Mouse (Mus musculus): ENCODE measurements around the gene Fance. TPM values are rescaled to one million over a fixed set of nuclear protein-coding genes. Genes with fewer than 3 reads are reported as not detected.
A peak's percentile ranks its signal among the peaks of the same experiment; 100 is the strongest.

Gene Fance
- polyA plus RNA-seq, 1 experiment from 2014 or later: 34.0 TPM

DNA sequence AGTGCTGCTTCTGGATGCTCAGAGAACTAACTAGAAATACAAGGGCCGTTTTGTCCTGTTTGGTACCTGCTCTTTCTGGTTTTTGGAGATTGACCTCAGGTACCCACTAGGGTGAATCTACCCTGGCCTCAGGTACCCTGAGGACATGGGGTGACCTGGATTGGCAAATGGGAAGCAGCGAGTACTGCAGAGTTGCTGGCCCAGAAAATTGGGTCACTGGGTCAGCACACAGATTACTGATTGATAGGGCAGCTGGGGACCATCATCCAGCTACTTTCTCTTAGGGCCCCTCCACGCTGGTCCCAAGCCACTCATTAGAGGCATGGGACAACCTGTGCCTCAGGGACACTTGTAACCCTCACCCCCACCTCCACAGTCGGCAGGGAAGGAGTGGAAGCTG lies 34.1 kb upstream of the Fance start:
- peak; percentile 40 for ATAC-seq (ENCODE audit: low FRiP score, low TSS enrichment)
- peak overlapping the region; percentile 73 for H3K27ac ChIP-seq (ENCODE audit: low read length)
- WGBS: 23% methylated on average over 4 of the region's 4 CpGs
- H3K27me3 ChIP-seq (ENCODE audit: insufficient read depth, low read length): no peaks in the 10 kb centered on the region
- no peak overlapping the region for H3K4me3 ChIP-seq (ENCODE audit: low read length)
- no peaks in the 10 kb centered on the region for H3K9me3 ChIP-seq (ENCODE audit: low read length)
- no peak overlapping the region for H3K4me2 ChIP-seq (replicated peaks; ENCODE audit: low read depth, low read length)
- H3K4me1 ChIP-seq (ENCODE audit: insufficient read depth, low read length): peaks cover 57% of the 10 kb centered on the region
- no peaks in the 10 kb centered on the region for H3K36me3 ChIP-seq (ENCODE audit: insufficient read depth, low read length)
- 0 out of 2 replicates have a peak overlapping the region, but pooled peaks have one; percentile 9 for H3K9ac ChIP-seq (replicated peaks; ENCODE audit: low read length)

DNA sequence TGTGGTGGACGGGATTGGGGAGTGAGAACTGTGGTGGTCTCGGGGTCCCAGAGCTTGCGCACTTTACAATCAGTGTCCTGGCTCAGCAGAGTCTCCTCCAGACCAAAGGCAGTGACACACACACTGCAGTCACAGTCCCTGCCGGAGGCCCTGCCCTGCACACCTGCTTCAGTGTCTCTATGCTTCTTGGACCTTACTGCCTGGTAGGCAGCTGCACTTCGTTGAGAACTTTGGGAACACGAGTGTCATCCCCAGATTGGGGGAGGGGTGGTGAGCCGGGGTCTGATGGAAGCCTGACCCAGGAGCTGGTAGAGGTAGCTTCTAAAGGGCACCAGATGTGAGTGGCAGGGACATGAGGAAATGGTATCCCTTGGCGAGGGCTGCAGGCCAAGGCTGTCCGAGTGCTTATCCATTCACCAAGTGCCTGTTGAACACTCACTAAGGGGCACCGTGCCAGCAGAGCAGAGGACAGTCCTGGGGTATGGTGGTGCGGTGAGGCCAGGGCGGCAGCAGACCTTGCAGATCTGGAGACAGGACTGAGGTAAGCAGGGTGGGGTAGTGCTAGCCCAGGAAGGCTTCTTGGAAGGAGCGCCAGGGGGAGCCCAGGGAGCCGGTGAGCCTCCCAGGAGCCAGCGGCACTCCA lies 33.4 kb upstream of the Fance start:
- Histone ChIP-seq H3K9ac (replicated peaks; ENCODE audit: low read length) (peak overlapping the region; percentile 23; the same call in 1 of the 2 replicates), H3K4me1 (ENCODE audit: insufficient read depth, low read length) (peaks cover 64% of the 10 kb centered on the region), H3K27me3 (ENCODE audit: insufficient read depth, low read length) (no peaks in the 10 kb centered on the region), H3K36me3 (ENCODE audit: insufficient read depth, low read length) (no peaks in the 10 kb centered on the region), H3K4me3 (ENCODE audit: low read length) (no peak overlapping the region), H3K27ac (ENCODE audit: low read length) (peak overlapping the region; percentile 73), H3K9me3 (ENCODE audit: low read length) (no peaks in the 10 kb centered on the region), H3K4me2 (replicated peaks; ENCODE audit: low read depth, low read length) (no peak overlapping the region)
- peak; percentile 49; the same call in 1 of the 2 replicates for ATAC-seq (ENCODE audit: low FRiP score, low TSS enrichment)
- WGBS: 59% methylated on average over 15 of the region's 15 CpGs

DNA sequence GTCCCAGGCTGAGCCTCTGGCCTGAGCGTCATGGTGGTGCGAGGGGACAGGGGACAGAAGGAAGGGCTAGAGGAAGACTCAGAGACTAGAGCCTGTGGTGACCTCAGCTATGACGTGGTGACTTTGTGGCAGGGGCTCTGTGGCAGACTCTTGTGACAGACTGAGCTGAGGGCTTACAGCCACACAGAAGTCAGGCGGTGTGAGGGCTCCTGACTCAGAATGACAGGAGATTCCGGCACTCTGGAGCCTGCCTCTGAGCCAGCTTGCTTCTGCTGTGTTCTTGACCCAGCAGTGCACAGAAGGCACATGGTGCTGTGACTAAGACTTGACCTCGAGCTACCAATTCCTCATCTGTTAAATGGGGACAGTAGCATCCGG lies 32.9 kb upstream of the Fance start:
- Histone ChIP-seq H3K36me3 (ENCODE audit: insufficient read depth, low read length) (no peaks in the 10 kb centered on the region), H3K27ac (ENCODE audit: low read length) (peak overlapping the region; percentile 73; the same call in 1 of the 2 replicates), H3K9me3 (ENCODE audit: low read length) (no peaks in the 10 kb centered on the region), H3K27me3 (ENCODE audit: insufficient read depth, low read length) (no peaks in the 10 kb centered on the region), H3K4me2 (replicated peaks; ENCODE audit: low read depth, low read length) (no peak overlapping the region), H3K4me3 (ENCODE audit: low read length) (no peak overlapping the region), H3K9ac (replicated peaks; ENCODE audit: low read length) (peak overlapping the region; percentile 36; the same call in 1 of the 2 replicates), H3K4me1 (ENCODE audit: insufficient read depth, low read length) (peaks cover 69% of the 10 kb centered on the region)
- ATAC-seq (ENCODE audit: low FRiP score, low TSS enrichment): no peak
- WGBS: 65% methylated on average over 7 of the region's 7 CpGs

DNA sequence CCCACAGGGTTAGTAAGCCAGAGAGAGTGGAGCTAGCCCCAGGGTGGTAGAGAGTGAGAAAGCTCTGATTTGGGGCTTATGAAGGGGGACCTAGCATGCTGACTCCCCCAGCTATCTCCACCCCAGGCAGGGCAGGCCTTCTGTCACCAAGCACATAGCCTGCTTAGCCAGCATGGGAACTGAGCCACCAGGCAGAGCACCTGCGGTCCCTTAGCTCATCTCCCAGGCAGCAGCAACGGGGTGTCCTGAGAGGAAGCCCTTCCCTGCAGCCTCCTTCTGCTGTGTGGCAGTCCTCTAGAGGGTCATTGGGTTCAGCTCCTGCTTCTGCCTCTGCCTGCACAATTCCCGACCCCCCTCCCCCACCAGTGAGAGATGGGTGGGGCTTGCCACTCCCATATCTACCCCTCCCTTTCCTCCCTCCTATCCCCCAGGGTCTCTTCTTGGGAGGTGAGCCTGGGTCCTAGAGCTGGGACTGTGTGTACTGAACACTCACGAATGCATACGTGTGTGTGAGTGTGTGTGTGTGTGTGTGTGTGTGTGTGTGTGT lies 32.4 kb upstream of the Fance start:
- 21% methylated on average over 5 of the region's 5 CpGs for WGBS
- Histone ChIP-seq H3K9me3 (ENCODE audit: low read length) (no peaks in the 10 kb centered on the region), H3K36me3 (ENCODE audit: insufficient read depth, low read length) (no peaks in the 10 kb centered on the region), H3K4me1 (ENCODE audit: insufficient read depth, low read length) (peaks cover 74% of the 10 kb centered on the region), H3K4me2 (replicated peaks; ENCODE audit: low read depth, low read length) (no peak overlapping the region), H3K27me3 (ENCODE audit: insufficient read depth, low read length) (no peaks in the 10 kb centered on the region), H3K27ac (ENCODE audit: low read length) (peak overlapping the region; percentile 26; the same call in 1 of the 2 replicates), H3K9ac (replicated peaks; ENCODE audit: low read length) (peak overlapping the region; percentile 36), H3K4me3 (ENCODE audit: low read length) (no peak overlapping the region)
- ATAC-seq (ENCODE audit: low FRiP score, low TSS enrichment): 0 out of 2 replicates have a peak, but pooled peaks have one; percentile 34

DNA sequence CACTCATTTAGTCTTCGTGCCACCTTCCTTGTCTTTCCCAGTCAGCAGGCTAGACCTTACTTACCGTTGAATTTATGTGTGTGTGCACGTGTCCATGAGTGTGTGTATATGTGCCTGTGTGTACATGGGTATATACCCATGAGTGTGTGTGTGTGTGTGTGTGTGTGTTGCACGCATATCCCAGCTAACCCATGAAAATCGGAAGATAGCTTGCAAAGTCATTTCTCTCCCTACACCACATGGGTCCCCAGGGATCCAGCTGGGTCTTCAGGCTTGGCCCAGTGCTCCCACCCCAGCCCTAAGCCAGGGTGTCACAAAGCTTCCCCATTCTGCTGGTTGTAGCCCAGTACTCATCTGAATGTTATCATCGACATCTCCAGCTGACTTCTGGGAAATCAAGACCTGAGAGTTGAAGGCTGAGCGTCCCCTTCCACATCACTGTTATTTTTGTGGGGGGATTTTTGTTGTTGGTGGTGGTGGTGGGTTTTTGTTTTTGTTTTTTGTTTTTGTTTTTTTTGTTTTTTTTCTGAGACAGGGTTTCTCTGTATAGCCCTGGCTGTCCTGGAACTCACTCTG lies 31.4 kb upstream of the Fance start:
- Histone ChIP-seq H3K36me3 (ENCODE audit: insufficient read depth, low read length) (no peaks in the 10 kb centered on the region), H3K9me3 (ENCODE audit: low read length) (no peaks in the 10 kb centered on the region), H3K4me1 (ENCODE audit: insufficient read depth, low read length) (peaks cover 84% of the 10 kb centered on the region), H3K4me2 (replicated peaks; ENCODE audit: low read depth, low read length) (no peak overlapping the region), H3K27me3 (ENCODE audit: insufficient read depth, low read length) (no peaks in the 10 kb centered on the region), H3K9ac (replicated peaks; ENCODE audit: low read length) (peak overlapping the region; percentile 31; the same call in 1 of the 2 replicates), H3K27ac (ENCODE audit: low read length) (no peak overlapping the region), H3K4me3 (ENCODE audit: low read length) (no peak overlapping the region)
- ATAC-seq (ENCODE audit: low FRiP score, low TSS enrichment): no peak
- WGBS: 87% methylated on average over 7 of the region's 7 CpGs

DNA sequence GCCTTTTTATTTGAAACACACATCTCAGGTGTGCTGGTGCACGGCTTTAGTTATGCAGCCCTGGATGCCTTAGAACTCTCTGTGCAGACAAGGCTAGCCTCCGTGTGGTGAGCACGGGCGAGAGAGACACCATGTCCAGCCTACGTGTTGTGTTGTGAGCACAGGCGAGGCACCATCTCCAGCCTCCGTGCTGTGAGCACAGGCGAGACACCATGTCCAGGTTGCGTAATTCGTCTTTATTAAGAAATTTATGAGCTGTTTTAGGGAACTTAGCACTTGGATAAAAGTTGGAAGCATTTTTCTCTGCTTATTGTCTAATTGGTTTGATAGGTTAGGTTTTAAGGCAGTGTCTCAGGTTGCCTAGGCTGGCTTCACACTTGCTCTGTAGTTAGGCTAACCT lies 30.1 kb upstream of the Fance start:
- ATAC-seq (ENCODE audit: low FRiP score, low TSS enrichment): no peak
- Histone ChIP-seq H3K4me3 (ENCODE audit: low read length) (no peak overlapping the region), H3K9me3 (ENCODE audit: low read length) (no peaks in the 10 kb centered on the region), H3K27ac (ENCODE audit: low read length) (no peak overlapping the region), H3K36me3 (ENCODE audit: insufficient read depth, low read length) (no peaks in the 10 kb centered on the region), H3K4me1 (ENCODE audit: insufficient read depth, low read length) (peaks cover 87% of the 10 kb centered on the region), H3K4me2 (replicated peaks; ENCODE audit: low read depth, low read length) (no peak overlapping the region), H3K27me3 (ENCODE audit: insufficient read depth, low read length) (no peaks in the 10 kb centered on the region), H3K9ac (replicated peaks; ENCODE audit: low read length) (no peak overlapping the region)
- 66% methylated on average over 10 of the region's 10 CpGs for WGBS

DNA sequence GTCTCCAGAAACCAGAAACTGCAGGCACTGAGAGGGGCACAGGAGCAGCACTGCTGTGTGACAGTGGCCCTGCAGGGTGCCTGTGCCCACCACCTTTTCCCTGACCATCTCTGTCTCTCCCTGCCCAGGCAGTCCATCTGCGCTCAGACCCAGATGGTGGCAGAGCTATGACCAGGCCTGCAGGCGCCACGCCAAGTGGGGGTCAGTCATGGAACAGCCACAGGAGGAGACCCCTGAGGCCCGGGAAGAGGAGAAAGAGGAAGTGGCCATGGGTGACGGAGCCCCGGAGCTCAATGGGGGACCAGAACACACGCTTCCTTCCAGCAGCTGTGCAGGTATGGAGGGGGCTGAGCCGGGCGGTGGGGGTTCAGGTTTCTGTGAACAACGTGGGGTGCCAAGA lies 27.2 kb upstream of the Fance start:
- no peaks in the 10 kb centered on the region for H3K27me3 ChIP-seq (ENCODE audit: insufficient read depth, low read length)
- no peak overlapping the region for H3K4me2 ChIP-seq (replicated peaks; ENCODE audit: low read depth, low read length)
- 56% methylated on average over 10 of the region's 10 CpGs for WGBS
- no peak overlapping the region for H3K4me3 ChIP-seq (ENCODE audit: low read length)
- H3K27ac ChIP-seq (ENCODE audit: low read length): 0 out of 2 replicates have a peak overlapping the region, but pooled peaks have one; percentile 14
- H3K4me1 ChIP-seq (ENCODE audit: insufficient read depth, low read length): peaks cover 66% of the 10 kb centered on the region
- H3K9me3 ChIP-seq (ENCODE audit: low read length): no peaks in the 10 kb centered on the region
- peak overlapping the region; percentile 38; the same call in 1 of the 2 replicates for H3K9ac ChIP-seq (replicated peaks; ENCODE audit: low read length)
- no peak for ATAC-seq (ENCODE audit: low FRiP score, low TSS enrichment)
- H3K36me3 ChIP-seq (ENCODE audit: insufficient read depth, low read length): no peaks in the 10 kb centered on the region

DNA sequence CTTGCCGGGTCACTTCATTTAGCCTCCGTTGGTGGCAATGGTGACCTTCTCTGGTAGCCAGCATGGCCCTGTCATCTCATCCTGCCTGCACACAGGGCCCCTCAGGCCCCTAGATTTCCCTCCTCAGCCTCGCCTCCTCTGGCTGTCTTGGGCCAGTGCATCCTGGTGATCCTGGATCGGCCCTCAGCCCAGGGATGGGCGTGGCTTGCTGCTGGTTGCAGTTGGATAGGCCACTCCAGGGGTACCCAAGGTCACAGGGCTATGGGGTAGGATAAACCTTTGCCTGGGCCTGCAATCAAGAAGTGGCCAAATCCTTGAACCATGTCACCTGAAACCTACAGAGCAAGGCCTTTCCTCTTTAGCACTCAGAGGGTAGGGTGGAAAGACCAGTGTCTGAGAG lies 26.4 kb upstream of the Fance start:
- peak; percentile 11 for ATAC-seq (ENCODE audit: low FRiP score, low TSS enrichment)
- Histone ChIP-seq H3K9me3 (ENCODE audit: low read length) (no peaks in the 10 kb centered on the region), H3K4me3 (ENCODE audit: low read length) (no peak overlapping the region), H3K27ac (ENCODE audit: low read length) (peak overlapping the region; percentile 33; the same call in 1 of the 2 replicates), H3K4me1 (ENCODE audit: insufficient read depth, low read length) (peaks cover 59% of the 10 kb centered on the region), H3K9ac (replicated peaks; ENCODE audit: low read length) (no peak overlapping the region), H3K4me2 (replicated peaks; ENCODE audit: low read depth, low read length) (no peak overlapping the region), H3K27me3 (ENCODE audit: insufficient read depth, low read length) (no peaks in the 10 kb centered on the region), H3K36me3 (ENCODE audit: insufficient read depth, low read length) (peaks cover under 1% of the 10 kb centered on the region; the same call in 1 of the 2 replicates)
- 32% methylated on average over 5 of the region's 5 CpGs for WGBS

DNA sequence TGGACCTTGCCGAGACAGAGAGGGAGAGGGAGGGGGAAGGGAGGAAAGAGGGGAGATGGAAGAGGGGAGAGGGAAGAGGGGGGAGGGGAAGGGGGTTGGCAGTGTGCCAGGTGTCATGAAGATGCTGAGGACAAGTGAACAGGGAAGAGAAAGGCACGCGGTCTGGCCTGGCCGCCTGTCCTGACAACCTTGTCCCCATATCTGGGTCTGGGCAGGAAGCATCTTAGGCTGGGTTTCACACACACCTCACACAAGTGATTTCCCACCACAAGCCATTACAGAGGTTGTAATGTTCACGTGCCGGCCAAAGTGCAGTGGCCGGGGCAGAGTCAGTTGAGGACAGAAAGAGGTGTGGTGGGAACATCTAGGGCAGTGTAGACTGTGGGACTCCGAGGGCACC lies 25.7 kb upstream of the Fance start:
- Histone ChIP-seq H3K36me3 (ENCODE audit: insufficient read depth, low read length) (peaks cover 7% of the 10 kb centered on the region; the same call in 1 of the 2 replicates), H3K9me3 (ENCODE audit: low read length) (no peaks in the 10 kb centered on the region), H3K4me1 (ENCODE audit: insufficient read depth, low read length) (peaks cover 58% of the 10 kb centered on the region), H3K9ac (replicated peaks; ENCODE audit: low read length) (no peak overlapping the region), H3K4me3 (ENCODE audit: low read length) (no peak overlapping the region), H3K4me2 (replicated peaks; ENCODE audit: low read depth, low read length) (no peak overlapping the region), H3K27ac (ENCODE audit: low read length) (no peak overlapping the region; the same call in 1 of the 2 replicates), H3K27me3 (ENCODE audit: insufficient read depth, low read length) (no peaks in the 10 kb centered on the region)
- WGBS: 57% methylated on average over 8 of the region's 8 CpGs
- ATAC-seq (ENCODE audit: low FRiP score, low TSS enrichment): no peak

DNA sequence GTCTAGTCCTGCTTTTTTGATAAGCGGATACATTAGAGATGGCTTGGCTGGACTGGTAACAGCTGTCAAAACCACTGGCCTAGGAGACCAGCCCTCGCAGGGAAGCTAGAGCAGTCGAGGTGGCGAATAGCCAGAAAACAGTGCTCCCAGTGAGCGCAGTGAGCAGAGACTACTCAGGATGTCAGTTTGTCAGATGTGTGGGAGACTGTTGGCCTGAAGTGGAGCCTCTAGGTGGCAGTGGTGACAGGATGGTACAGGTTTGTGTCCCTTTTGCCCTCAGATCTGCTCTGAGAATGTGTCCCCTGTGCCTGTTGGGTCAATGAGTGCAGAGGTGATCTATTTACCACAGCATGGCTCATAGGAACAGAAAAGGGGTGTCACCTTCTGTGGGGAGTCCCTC lies 25.3 kb upstream of the Fance start:
- Histone ChIP-seq H3K27ac (ENCODE audit: low read length) (no peak overlapping the region), H3K36me3 (ENCODE audit: insufficient read depth, low read length) (peaks cover 7% of the 10 kb centered on the region; the same call in 1 of the 2 replicates), H3K9me3 (ENCODE audit: low read length) (no peaks in the 10 kb centered on the region), H3K4me1 (ENCODE audit: insufficient read depth, low read length) (peaks cover 54% of the 10 kb centered on the region), H3K27me3 (ENCODE audit: insufficient read depth, low read length) (no peaks in the 10 kb centered on the region), H3K4me2 (replicated peaks; ENCODE audit: low read depth, low read length) (no peak overlapping the region), H3K9ac (replicated peaks; ENCODE audit: low read length) (no peak overlapping the region), H3K4me3 (ENCODE audit: low read length) (no peak overlapping the region)
- WGBS: 53% methylated on average over 5 of the region's 5 CpGs
- no peak for ATAC-seq (ENCODE audit: low FRiP score, low TSS enrichment)

Measured in kidney, embryonic 16.5 days (tissue).